Mouse (Mus musculus) urinary bladder, postnatal 25 days (tissue): ENCODE data around the gene Atcay.
"Not testable (repeated sequence)": the region's sequence is repeated elsewhere in the genome, so short reads cannot be mapped to it uniquely, and the experiment has no call there.

Experiments used
- DNase-seq: peaks from one replicate; pipeline ENCODE4 v3.0.0; 2022; ENCODE audit warnings: low spot score

Gene Atcay

GRCm38 (mm10) chr10:81179451-81180342 is 50.9 kb downstream of the Atcay start:
- no peak for DNase-seq

GRCm38 (mm10) chr10:81178927-81179326 is 51.7 kb downstream of the Atcay start:
- no peak for DNase-seq

- no peak for DNase-seq
Measured at GRCm38 (mm10) chr10:81177958-81178712, 52.5 kb downstream of the Atcay start.

- no peak for DNase-seq
Measured at GRCm38 (mm10) chr10:81177491-81177925, 53.1 kb downstream of the Atcay start.

GRCm38 (mm10) chr10:81176466-81177271 is 54.0 kb downstream of the Atcay start, which contains the start of gene Eef2:
Eef2 (plus strand) TSS chr10:81176631.
- peak; percentile 100 for DNase-seq

GRCm38 (mm10) chr10:81175936-81176465 is 54.6 kb downstream of the Atcay start:
- DNase-seq = no peak

- DNase-seq = not testable (repeated sequence)
Measured at GRCm38 (mm10) chr10:81175345-81175701, 55.3 kb downstream of the Atcay start.

- DNase-seq = peak; percentile 80
Measured at GRCm38 (mm10) chr10:81174617-81175344, 55.9 kb downstream of the Atcay start.

GRCm38 (mm10) chr10:81173132-81173531 is 57.5 kb downstream of the Atcay start:
- peak; percentile 77 for DNase-seq

GRCm38 (mm10) chr10:81169411-81169900 is 61.2 kb downstream of the Atcay start:
- not testable (repeated sequence) for DNase-seq

- DNase-seq = peak; percentile 74
Measured at GRCm38 (mm10) chr10:81168521-81169244, 62.0 kb downstream of the Atcay start.

- no peak for DNase-seq
Measured at GRCm38 (mm10) chr10:81168087-81168431, 62.6 kb downstream of the Atcay start.

- peak; percentile 99 for DNase-seq
Measured at GRCm38 (mm10) chr10:81167200-81168086, 63.2 kb downstream of the Atcay start, which contains the start of gene Pias4. Pias4 (minus strand) TSS chr10:81167923.

- no peak for DNase-seq
Measured at GRCm38 (mm10) chr10:81165118-81165517, 65.5 kb downstream of the Atcay start.

- no peak for DNase-seq
Measured at GRCm38 (mm10) chr10:81162318-81162652, 68.3 kb downstream of the Atcay start.

GRCm38 (mm10) chr10:81161602-81162317 is 68.9 kb downstream of the Atcay start:
- DNase-seq = no peak

- no peak for DNase-seq
Measured at GRCm38 (mm10) chr10:81154736-81155135, 75.9 kb downstream of the Atcay start.
